Mouse (Mus musculus) forebrain, embryonic 14.5 days (tissue): Measurements from ENCODE around the gene Homer2. TPM values are rescaled to one million over a fixed set of nuclear protein-coding genes. Genes with fewer than 3 reads are reported as not detected.

Experiments used
- ATAC-seq: fragments of 200-750 bp; cut with Nextera tagmentation; 2 replicates; pipeline ENCODE4 v1.8.0; 2017; ENCODE audit warnings: mild to moderate bottlenecking, moderate library complexity
- DNase-seq: peaks from one replicate; pipeline ENCODE4 v3.0.0-alpha.2; 2015; ENCODE audit warnings: low spot score
- H3K27ac ChIP-seq: fragments of 300-500 bp; sonication (generic); 2 replicates; pipeline ENCODE4 v1.5.1; 2014; ENCODE audit warnings: low read depth, mild to moderate bottlenecking, control low read depth, low read length, moderate library complexity
- H3K27me3 ChIP-seq: fragments of 300-500 bp; sonication (generic); replicated peaks from 2 replicates; pipeline ENCODE4 v1.6.1; 2014; ENCODE audit warnings: low read length, control low read depth, mixed read lengths; ENCODE audit not compliant: control insufficient read depth, insufficient read depth
- H3K36me3 ChIP-seq: fragments of 300-500 bp; sonication (generic); 2 replicates; pipeline ENCODE4 v1.6.1; 2014; ENCODE audit warnings: low read length, control low read depth; ENCODE audit not compliant: control insufficient read depth, insufficient read depth
- H3K4me1 ChIP-seq: fragments of 300-500 bp; sonication (generic); 2 replicates; pipeline ENCODE4 v1.6.1; 2014; ENCODE audit warnings: antibody characterized with exemption, low read length, control low read depth; ENCODE audit not compliant: control insufficient read depth, insufficient read depth
- H3K4me2 ChIP-seq: fragments of 300-500 bp; sonication (generic); 2 replicates; pipeline ENCODE4 v1.6.1; 2014; ENCODE audit warnings: mild to moderate bottlenecking, control low read depth, low read length
- H3K4me3 ChIP-seq: fragments of 300-500 bp; sonication (generic); 2 replicates; pipeline ENCODE4 v1.5.1; 2014; ENCODE audit warnings: low read depth, low read length, control low read depth
- H3K9ac ChIP-seq: fragments of 300-500 bp; sonication (generic); 2 replicates; pipeline ENCODE4 v1.6.1; 2014; ENCODE audit warnings: mild to moderate bottlenecking, low read length, control low read depth, moderate library complexity
- H3K9me3 ChIP-seq: fragments of 300-500 bp; sonication (generic); replicated peaks from 2 replicates; pipeline ENCODE4 v1.6.1; 2016; ENCODE audit warnings: low read length, control low read depth, mixed read lengths; ENCODE audit not compliant: control insufficient read depth
- WGBS: fragments of 180-500 bp; shearing (Covaris S2); extraction: QIAGEN DNeasy Blood & Tissue Kit; methylation state at CpG from one replicate; pipeline ENCODE4 v1.1.7; 2014; 5-methylcytosine and 5-hydroxymethylcytosine counted together
- polyA plus RNA-seq: library from polyadenylated mRNA; unstranded; fragments of >200 nt; fragmentation: Nextera tagmentation; extraction: Ambion mirVana; gene quantifications from 2 replicates; pipeline ENCODE4 v1.2.1, GENCODE M21; 2014

The Homer2 gene
- polyA plus RNA-seq, 1 experiment from 2014 or later: 16.6 TPM

GRCm38 (mm10) chr7:81666585-81666984, 40.7 kb downstream of the Homer2 start:
- Histone ChIP-seq H3K4me1 (no peaks in the 10 kb centered on the region), H3K27me3 (no peaks in the 10 kb centered on the region), H3K9me3 (no peaks in the 10 kb centered on the region), H3K36me3 (no peaks in the 10 kb centered on the region), H3K27ac (no peak overlapping the region), H3K9ac (no peak overlapping the region), H3K4me2 (no peak overlapping the region), H3K4me3 (no peak overlapping the region)
- 94% methylated on average over 9 of the region's 9 CpGs for WGBS
- DNase-seq (no peak), ATAC-seq (no peak)

GRCm38 (mm10) chr7:81663057-81663456, 44.3 kb downstream of the Homer2 start:
- Histone ChIP-seq H3K9me3 (no peaks in the 10 kb centered on the region), H3K4me2 (no peak overlapping the region), H3K27me3 (no peaks in the 10 kb centered on the region), H3K36me3 (no peaks in the 10 kb centered on the region), H3K27ac (no peak overlapping the region), H3K4me3 (no peak overlapping the region), H3K4me1 (0 out of 2 replicates have a peak, but pooled peaks cover 2% of the 10 kb centered on the region), H3K9ac (no peak overlapping the region)
- WGBS: 59% methylated on average over 3 of the region's 3 CpGs
- ATAC-seq: no peak
- DNase-seq: no peak

- Histone ChIP-seq H3K4me1 (peaks cover 36% of the 10 kb centered on the region), H3K9ac (no peak overlapping the region), H3K27me3 (no peaks in the 10 kb centered on the region), H3K36me3 (no peaks in the 10 kb centered on the region), H3K27ac (no peak overlapping the region; the same call in 1 of the 2 replicates), H3K4me3 (no peak overlapping the region), H3K9me3 (no peaks in the 10 kb centered on the region), H3K4me2 (no peak overlapping the region)
- peak; percentile 68 for DNase-seq
- ATAC-seq: peak; percentile 58; the same call in 1 of the 2 replicates
- 63% methylated on average over 2 of the region's 2 CpGs for WGBS
Observed at GRCm38 (mm10) chr7:81657631-81658347, 49.5 kb downstream of the Homer2 start.

- DNase-seq (no peak), ATAC-seq (no peak)
- Histone ChIP-seq H3K4me2 (no peak overlapping the region), H3K9ac (no peak overlapping the region), H3K4me1 (peaks cover 41% of the 10 kb centered on the region), H3K36me3 (no peaks in the 10 kb centered on the region), H3K27ac (peak overlapping the region; percentile 73), H3K27me3 (no peaks in the 10 kb centered on the region), H3K4me3 (no peak overlapping the region), H3K9me3 (no peaks in the 10 kb centered on the region)
- WGBS: 59% methylated on average over 3 of the region's 3 CpGs
Observed at GRCm38 (mm10) chr7:81657055-81657454, 50.3 kb downstream of the Homer2 start.

- peak overlapping the region; percentile 73 for H3K27ac ChIP-seq
- H3K9me3 ChIP-seq: no peaks in the 10 kb centered on the region
- H3K36me3 ChIP-seq: no peaks in the 10 kb centered on the region
- 41% methylated on average over 8 of the region's 8 CpGs for WGBS
- ATAC-seq: 0 out of 2 replicates have a peak, but pooled peaks have one; percentile 18
- peak; percentile 40 for DNase-seq
- no peak overlapping the region for H3K9ac ChIP-seq
- H3K4me3 ChIP-seq: no peak overlapping the region
- H3K4me1 ChIP-seq: peaks cover 44% of the 10 kb centered on the region
- no peak overlapping the region for H3K4me2 ChIP-seq
- H3K27me3 ChIP-seq: no peaks in the 10 kb centered on the region
Observed at GRCm38 (mm10) chr7:81656635-81657034, 50.7 kb downstream of the Homer2 start.

GRCm38 (mm10) chr7:81654946-81655718, 52.2 kb downstream of the Homer2 start:
- Histone ChIP-seq H3K36me3 (no peaks in the 10 kb centered on the region), H3K4me3 (no peak overlapping the region), H3K4me1 (peaks cover 54% of the 10 kb centered on the region), H3K27ac (peak overlapping the region; percentile 65), H3K9ac (no peak overlapping the region), H3K27me3 (no peaks in the 10 kb centered on the region), H3K4me2 (no peak overlapping the region), H3K9me3 (no peaks in the 10 kb centered on the region)
- WGBS: 35% methylated on average over 9 of the region's 9 CpGs
- ATAC-seq (peak; percentile 54), DNase-seq (peak; percentile 86)

GRCm38 (mm10) chr7:81653988-81654387, 53.3 kb downstream of the Homer2 start:
- peak; percentile 16; the same call in 1 of the 2 replicates for ATAC-seq
- WGBS: 13% methylated on average over 8 of the region's 8 CpGs
- no peaks in the 10 kb centered on the region for H3K27me3 ChIP-seq
- peak overlapping the region; percentile 70 for H3K27ac ChIP-seq
- H3K9ac ChIP-seq: peak overlapping the region; percentile 1; the same call in 1 of the 2 replicates
- H3K9me3 ChIP-seq: no peaks in the 10 kb centered on the region
- H3K4me3 ChIP-seq: no peak overlapping the region
- 0 out of 2 replicates have a peak overlapping the region, but pooled peaks have one; percentile 19 for H3K4me2 ChIP-seq
- peak; percentile 83 for DNase-seq
- no peaks in the 10 kb centered on the region for H3K36me3 ChIP-seq
- peaks cover 59% of the 10 kb centered on the region for H3K4me1 ChIP-seq

- WGBS: 74% methylated on average over 2 of the region's 2 CpGs
- no peak for ATAC-seq
- Histone ChIP-seq H3K36me3 (no peaks in the 10 kb centered on the region), H3K9me3 (no peaks in the 10 kb centered on the region), H3K9ac (no peak overlapping the region), H3K27ac (peak overlapping the region; percentile 9; the same call in 1 of the 2 replicates), H3K4me2 (no peak overlapping the region), H3K27me3 (no peaks in the 10 kb centered on the region), H3K4me1 (peaks cover 57% of the 10 kb centered on the region), H3K4me3 (no peak overlapping the region)
- DNase-seq: no peak
Observed at GRCm38 (mm10) chr7:81652296-81652695, 55.0 kb downstream of the Homer2 start.
